In the genomic region with DNA sequence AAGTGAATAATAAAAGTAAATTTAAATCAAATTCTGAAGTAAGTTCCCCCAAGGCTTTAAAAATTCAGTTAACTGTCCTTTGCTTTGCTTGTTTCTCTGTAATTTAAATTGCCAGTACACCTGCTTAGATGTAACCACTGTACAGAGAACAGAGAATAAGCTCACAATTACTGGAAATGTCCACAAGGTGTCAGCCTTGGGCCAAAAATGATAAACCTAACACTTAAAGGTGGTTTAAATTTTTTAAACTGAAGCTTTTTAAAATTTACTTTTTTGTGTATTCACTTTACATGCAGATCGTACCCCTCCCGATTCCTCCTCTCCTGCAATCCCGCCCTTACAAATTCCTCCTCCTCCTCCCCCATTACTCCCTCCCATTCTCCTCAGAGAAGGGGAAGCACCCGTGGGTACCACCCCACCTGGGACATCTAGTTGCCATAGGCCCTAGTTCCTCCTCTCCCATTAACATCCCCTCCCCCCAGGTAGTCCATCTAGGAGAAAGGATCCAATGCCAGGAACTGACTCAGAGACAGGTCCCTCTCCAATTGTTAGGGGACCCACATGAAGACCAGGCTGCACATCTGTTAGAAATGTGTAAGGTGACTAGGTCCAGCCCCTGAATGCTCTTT, we compare ENCODE assay signal across 8 mouse cellular contexts.
DNase-seq lines count a peak whose midpoint lies in the region; ATAC-seq and TF ChIP-seq lines count a peak whose summit lies in the region.

No protein-coding gene starts in this region.

- 16% methylated on average over 4 of the region's 4 CpGs for WGBS in midbrain, postnatal 0 days

- TF ChIP-seq CTCF in midbrain, postnatal 0 days (IDR thresholded peaks at IDR 0.05) = peak; percentile 81

- H3K9ac ChIP-seq in midbrain, postnatal 0 days (replicated peaks; ENCODE audit: low read length, poor library complexity, severe bottlenecking) = no peak overlapping the region

- H3K4me2 ChIP-seq in midbrain, postnatal 0 days (ENCODE audit: low read depth, low read length, poor library complexity, severe bottlenecking) = no peak overlapping the region

- H3K9me3 ChIP-seq in midbrain, postnatal 0 days (ENCODE audit: low read length) = no peaks in the 10 kb centered on the region

- no peak overlapping the region for H3K27ac ChIP-seq in midbrain, postnatal 0 days (ENCODE audit: low read depth, low read length)

- ATAC-seq in CD4-positive, CD25-positive, alpha-beta regulatory T cell, adult 4 months = no peak
- peak; percentile 42 to 69; a peak in 3 of 4 replicates for ATAC-seq in hematopoietic stem cell, adult 5-6 weeks (replicated peaks in 1 of 2; ENCODE audit: insufficient read depth in 1 of 2, low FRiP score in 2 of 2, low TSS enrichment in 1 of 2, low read depth in 1 of 2, poor library complexity in 2 of 2, severe bottlenecking in 2 of 2)
- peak; percentile 84 for ATAC-seq in midbrain, postnatal 0 days (ENCODE audit: low FRiP score)

- no peak overlapping the region for H3K4me3 ChIP-seq in midbrain, postnatal 0 days (ENCODE audit: low read depth, low read length)

- H3K4me1 ChIP-seq in midbrain, postnatal 0 days (ENCODE audit: insufficient read depth, low read length) = no peaks in the 10 kb centered on the region

- no peaks in the 10 kb centered on the region for H3K36me3 ChIP-seq in midbrain, postnatal 0 days (ENCODE audit: insufficient read depth, low read length)

- DNase-seq in CD4-positive, CD25-positive, alpha-beta regulatory T cell, adult 2 months (ENCODE audit: low read depth, low spot score) = peak; percentile 22
- DNase-seq in CD4-positive helper T cell, adult 2 months (ENCODE audit: low read depth, low spot score) = peak; percentile 7
- peak; percentile 14 for DNase-seq in cerebellum, adult 9-11 months
- peak; percentile 11 to 52 for DNase-seq in layer of hippocampus, postnatal 25 days (ENCODE audit: extremely low spot score in 1 of 2, low spot score in 1 of 2)
- DNase-seq in midbrain, postnatal 0 days (ENCODE audit: low spot score) = peak; percentile 83
- no peak for DNase-seq in thymus, postnatal 25 days

- no peaks in the 10 kb centered on the region for H3K27me3 ChIP-seq in midbrain, postnatal 0 days (ENCODE audit: insufficient read depth, low read length)
